Mouse (Mus musculus) G1E (cell line): ENCODE measurements around the gene Tubg2. TPM values are rescaled to one million over a fixed set of nuclear protein-coding genes. Genes with fewer than 3 reads are reported as not detected.

Source experiments
- ATAC-seq: 2 replicates; pipeline ENCODE4 v1.8.0; 2016; ENCODE audit warnings: mild to moderate bottlenecking; ENCODE audit not compliant: insufficient number of reproducible peaks, poor library complexity, low FRiP score, severe bottlenecking; ENCODE audit errors: extremely low read depth
- DNase-seq: peaks from one replicate; pipeline ENCODE4 v3.0.0; 2012; ENCODE audit warnings: low spot score
- H3K27me3 ChIP-seq: 2 replicates; pipeline ENCODE4 v1.6.1; 2012; ENCODE audit warnings: mild to moderate bottlenecking, low read length, inconsistent platforms; ENCODE audit not compliant: insufficient read depth
- H3K36me3 ChIP-seq: replicated peaks from 2 replicates; pipeline ENCODE3; 2012; ENCODE audit warnings: mild to moderate bottlenecking, inconsistent platforms
- H3K4me1 ChIP-seq: 2 replicates; pipeline ENCODE4 v1.6.1; 2012; ENCODE audit warnings: low read depth, low read length, inconsistent platforms, mixed read lengths; ENCODE audit not compliant: insufficient read depth
- H3K4me3 ChIP-seq: 2 replicates; pipeline ENCODE4 v1.5.1; 2012; ENCODE audit warnings: low read depth, mild to moderate bottlenecking, inconsistent platforms, low read length, moderate library complexity, mixed read lengths
- H3K9me3 ChIP-seq: replicated peaks from 2 replicates; pipeline ENCODE4 v1.6.1; 2012; ENCODE audit warnings: inconsistent platforms
- CTCF ChIP-seq: IDR thresholded peaks from 2 replicates; pipeline ENCODE4 v1.5.1; 2012; ENCODE audit warnings: low read depth, low read length, inconsistent platforms, mixed read lengths
- GATA1 ChIP-seq: IDR thresholded peaks from 2 replicates; pipeline ENCODE4 v1.6.1; 2012; ENCODE audit warnings: borderline replicate concordance, low read length, inconsistent platforms, mixed read lengths
- GATA2 ChIP-seq: IDR thresholded peaks from 2 replicates; pipeline ENCODE4 v1.6.1; 2012; ENCODE audit warnings: low read depth, low read length, inconsistent platforms, borderline replicate concordance
- POLR2AphosphoS5 ChIP-seq: IDR thresholded peaks from 2 replicates; pipeline ENCODE4 v1.6.1; 2012; ENCODE audit warnings: low read depth, low read length, inconsistent platforms; ENCODE audit not compliant: insufficient replicate concordance
- TAL1 ChIP-seq: conservative IDR thresholded peaks from 2 replicates; pipeline ENCODE4 v1.6.1; 2012; ENCODE audit warnings: low read depth, low read length, inconsistent platforms, mixed read lengths
- polyA plus RNA-seq: library from polyadenylated mRNA; stranded (reverse); fragments of >175 nt; gene quantifications from 2 replicates; pipeline ENCODE4 v1.2.3, GENCODE M21; 2012
- total RNA-seq, 2 experiments: library from RNA; stranded (forward) in 1 of 2; stranded (reverse) in 1 of 2; fragments of 200-1000 nt in 1 of 2; fragments of >200 nt in 1 of 2; fragmentation: Nextera tagmentation in 1 of 2; gene quantifications; 2 replicates each; pipeline ENCODE4 v1.2.3; 2014 to 2017

The Tubg2 gene
- total and polyA plus RNA-seq, 3 experiments = not detected

- DNase-seq (no peak), ATAC-seq (no peak)
- no peak for TF ChIP-seq TAL1
- no peak for TF ChIP-seq GATA1
- TF ChIP-seq CTCF = no peak
- no peak for TF ChIP-seq GATA2
- TF ChIP-seq POLR2AphosphoS5 = no peak
- Histone ChIP-seq H3K4me3 (no peak overlapping the region), H3K27me3 (peaks cover 14% of the 10 kb centered on the region), H3K36me3 (peaks cover 23% of the 10 kb centered on the region), H3K4me1 (peaks cover 37% of the 10 kb centered on the region), H3K9me3 (no peaks in the 10 kb centered on the region)
Measured at GRCm38 (mm10) chr11:101188166-101188805, 32.6 kb downstream of the Tubg2 start.

GRCm38 (mm10) chr11:101189495-101190180 is 33.9 kb downstream of the Tubg2 start:
- Histone ChIP-seq H3K4me3 (peak overlapping the region; percentile 29; the same call in 1 of the 2 replicates), H3K27me3 (peaks cover 2% of the 10 kb centered on the region; the same call in 1 of the 2 replicates), H3K4me1 (peaks cover 37% of the 10 kb centered on the region), H3K36me3 (peaks cover 36% of the 10 kb centered on the region), H3K9me3 (no peaks in the 10 kb centered on the region)
- peak; percentile 79 for DNase-seq
- TF ChIP-seq TAL1 (peak; percentile 65), GATA2 (no peak)
- ATAC-seq = peak; percentile 87

- no peaks in the 10 kb centered on the region for H3K9me3 ChIP-seq
- no peaks in the 10 kb centered on the region for H3K27me3 ChIP-seq
- DNase-seq (peak; percentile 53), ATAC-seq (peak; percentile 42; the same call in 1 of the 2 replicates)
- no peak for TF ChIP-seq GATA1
- H3K4me3 ChIP-seq = no peak overlapping the region; the same call in 1 of the 2 replicates
- H3K36me3 ChIP-seq = peaks cover 42% of the 10 kb centered on the region
- H3K4me1 ChIP-seq = peaks cover 37% of the 10 kb centered on the region
Measured at GRCm38 (mm10) chr11:101190181-101190912, 34.6 kb downstream of the Tubg2 start.

GRCm38 (mm10) chr11:101190913-101191907 is 35.5 kb downstream of the Tubg2 start:
- no peak for DNase-seq
- H3K36me3 ChIP-seq = peaks cover 51% of the 10 kb centered on the region
- H3K27me3 ChIP-seq = no peaks in the 10 kb centered on the region
- TF ChIP-seq TAL1 = no peak
- no peak for TF ChIP-seq GATA1
- no peak for TF ChIP-seq GATA2
- no peak for TF ChIP-seq POLR2AphosphoS5
- TF ChIP-seq CTCF = no peak
- no peak for ATAC-seq
- no peak overlapping the region; the same call in 1 of the 2 replicates for H3K4me3 ChIP-seq
- H3K4me1 ChIP-seq = peaks cover 41% of the 10 kb centered on the region
- no peaks in the 10 kb centered on the region for H3K9me3 ChIP-seq

GRCm38 (mm10) chr11:101191919-101192470 is 36.3 kb downstream of the Tubg2 start:
- Histone ChIP-seq H3K36me3 (peaks cover 59% of the 10 kb centered on the region), H3K4me1 (peaks cover 41% of the 10 kb centered on the region), H3K4me3 (no peak overlapping the region), H3K9me3 (no peaks in the 10 kb centered on the region), H3K27me3 (no peaks in the 10 kb centered on the region)
- ATAC-seq (no peak), DNase-seq (no peak)
- TF ChIP-seq TAL1 (no peak), POLR2AphosphoS5 (no peak), CTCF (no peak), GATA1 (no peak), GATA2 (no peak)

- H3K4me3 ChIP-seq = no peak overlapping the region
- H3K4me1 ChIP-seq = peaks cover 41% of the 10 kb centered on the region
- TF ChIP-seq TAL1 (no peak), GATA2 (no peak), CTCF (no peak)
- no peaks in the 10 kb centered on the region for H3K27me3 ChIP-seq
- H3K36me3 ChIP-seq = peaks cover 63% of the 10 kb centered on the region
- no peak for ATAC-seq
- DNase-seq = no peak
- H3K9me3 ChIP-seq = no peaks in the 10 kb centered on the region
Measured at GRCm38 (mm10) chr11:101192646-101193045, 36.9 kb downstream of the Tubg2 start.
